Mouse (Mus musculus) lung, postnatal 0 days (tissue): ENCODE results near the gene Dedd. TPM values are rescaled to one million over a fixed set of nuclear protein-coding genes. Genes with fewer than 3 reads are reported as not detected.

Source experiments
- ATAC-seq: fragments of 200-750 bp; cut with Nextera tagmentation; 2 replicates; pipeline ENCODE4 v1.8.0; 2017; ENCODE audit warnings: moderate library complexity
- DNase-seq: peaks from one replicate; pipeline ENCODE4 v3.0.0-alpha.2; 2016; ENCODE audit warnings: low spot score
- H3K27ac ChIP-seq: fragments of 300-500 bp; sonication (generic); 2 replicates; pipeline ENCODE4 v1.5.1; 2014; ENCODE audit warnings: antibody characterized with exemption, mild to moderate bottlenecking, low read length, mixed read lengths
- H3K27me3 ChIP-seq: fragments of 300-500 bp; sonication (generic); replicated peaks from 2 replicates; pipeline ENCODE4 v1.6.1; 2014; ENCODE audit warnings: low read length, mixed read lengths; ENCODE audit not compliant: insufficient read depth
- H3K36me3 ChIP-seq: fragments of 300-500 bp; sonication (generic); 2 replicates; pipeline ENCODE4 v1.6.1; 2014; ENCODE audit warnings: low read length, mixed read lengths; ENCODE audit not compliant: insufficient read depth
- H3K4me1 ChIP-seq: fragments of 300-500 bp; sonication (generic); 2 replicates; pipeline ENCODE4 v1.6.1; 2014; ENCODE audit warnings: antibody characterized with exemption, low read depth, low read length, mixed read lengths; ENCODE audit not compliant: insufficient read depth
- H3K4me2 ChIP-seq: fragments of 300-500 bp; sonication (generic); replicated peaks from 2 replicates; pipeline ENCODE4 v1.6.1; 2014; ENCODE audit warnings: low read depth, mild to moderate bottlenecking, low read length, moderate library complexity, mixed read lengths
- H3K4me3 ChIP-seq: fragments of 300-500 bp; sonication (generic); 2 replicates; pipeline ENCODE4 v1.5.1; 2014; ENCODE audit warnings: low read depth, low read length
- H3K9ac ChIP-seq: fragments of 300-500 bp; sonication (generic); replicated peaks from 2 replicates; pipeline ENCODE4 v1.6.1; 2014; ENCODE audit warnings: low read depth, mild to moderate bottlenecking
- H3K9me3 ChIP-seq: fragments of 300-500 bp; sonication (generic); 2 replicates; pipeline ENCODE4 v1.6.1; 2016; ENCODE audit warnings: low read length, mixed read lengths
- CTCF ChIP-seq: IDR thresholded peaks from 2 replicates; pipeline ENCODE4 v1.5.1; 2016; ENCODE audit warnings: antibody characterized with exemption, mild to moderate bottlenecking
- EP300 ChIP-seq: IDR thresholded peaks from 2 replicates; pipeline ENCODE4 v1.6.1; 2016; ENCODE audit warnings: antibody characterized with exemption, mild to moderate bottlenecking, control low read depth
- WGBS: fragments of 180-500 bp; shearing (Covaris S2); extraction: QIAGEN DNeasy Blood & Tissue Kit; methylation state at CpG from one replicate; pipeline ENCODE4 v1.1.7; 2014; 5-methylcytosine and 5-hydroxymethylcytosine counted together
- polyA plus RNA-seq: library from polyadenylated mRNA; unstranded; fragments of >200 nt; fragmentation: Nextera tagmentation; extraction: Ambion mirVana; gene quantifications from 2 replicates; pipeline ENCODE4 v1.2.1, GENCODE M21; 2015

Dedd gene
- polyA plus RNA-seq, 1 experiment from 2014 or later = 44.4 TPM

- Histone ChIP-seq H3K27ac (peak overlapping the region; percentile 92; the same call in 1 of the 2 replicates), H3K9me3 (no peaks in the 10 kb centered on the region), H3K4me2 (peak overlapping the region; percentile 74; the same call in 1 of the 2 replicates), H3K27me3 (no peaks in the 10 kb centered on the region), H3K36me3 (peaks cover 11% of the 10 kb centered on the region; the same call in 1 of the 2 replicates), H3K9ac (peak overlapping the region; percentile 57; the same call in 1 of the 2 replicates), H3K4me1 (peaks cover 12% of the 10 kb centered on the region; the same call in 1 of the 2 replicates), H3K4me3 (no peak overlapping the region)
- DNase-seq (no peak), ATAC-seq (no peak)
- no peak for TF ChIP-seq CTCF
- no peak for TF ChIP-seq EP300
- WGBS = 69% methylated on average over 18 of the region's 18 CpGs
Observed at GRCm38 (mm10) chr1:171282086-171282805, 46.7 kb upstream of the Dedd start.

GRCm38 (mm10) chr1:171283188-171284160, 45.5 kb upstream of the Dedd start:
- H3K4me3 ChIP-seq = no peak overlapping the region
- peaks cover 12% of the 10 kb centered on the region; the same call in 1 of the 2 replicates for H3K4me1 ChIP-seq
- H3K27ac ChIP-seq = no peak overlapping the region
- H3K27me3 ChIP-seq = no peaks in the 10 kb centered on the region
- no peak overlapping the region for H3K4me2 ChIP-seq
- H3K36me3 ChIP-seq = peaks cover 8% of the 10 kb centered on the region; the same call in 1 of the 2 replicates
- no peak for TF ChIP-seq EP300
- no peak for TF ChIP-seq CTCF
- DNase-seq (no peak), ATAC-seq (no peak)
- H3K9ac ChIP-seq = no peak overlapping the region
- WGBS = 86% methylated on average over 18 of the region's 18 CpGs
- no peaks in the 10 kb centered on the region for H3K9me3 ChIP-seq

- Histone ChIP-seq H3K4me2 (no peak overlapping the region), H3K36me3 (0 out of 2 replicates have a peak, but pooled peaks cover 7% of the 10 kb centered on the region), H3K4me3 (no peak overlapping the region), H3K9me3 (no peaks in the 10 kb centered on the region), H3K9ac (no peak overlapping the region), H3K27ac (no peak overlapping the region), H3K27me3 (no peaks in the 10 kb centered on the region), H3K4me1 (peaks cover 12% of the 10 kb centered on the region; the same call in 1 of the 2 replicates)
- no peak for TF ChIP-seq EP300
- TF ChIP-seq CTCF = no peak
- ATAC-seq = no peak
- 88% methylated on average over 15 of the region's 15 CpGs for WGBS
- DNase-seq = no peak
Observed at GRCm38 (mm10) chr1:171284491-171284890, 44.5 kb upstream of the Dedd start.

DNA sequence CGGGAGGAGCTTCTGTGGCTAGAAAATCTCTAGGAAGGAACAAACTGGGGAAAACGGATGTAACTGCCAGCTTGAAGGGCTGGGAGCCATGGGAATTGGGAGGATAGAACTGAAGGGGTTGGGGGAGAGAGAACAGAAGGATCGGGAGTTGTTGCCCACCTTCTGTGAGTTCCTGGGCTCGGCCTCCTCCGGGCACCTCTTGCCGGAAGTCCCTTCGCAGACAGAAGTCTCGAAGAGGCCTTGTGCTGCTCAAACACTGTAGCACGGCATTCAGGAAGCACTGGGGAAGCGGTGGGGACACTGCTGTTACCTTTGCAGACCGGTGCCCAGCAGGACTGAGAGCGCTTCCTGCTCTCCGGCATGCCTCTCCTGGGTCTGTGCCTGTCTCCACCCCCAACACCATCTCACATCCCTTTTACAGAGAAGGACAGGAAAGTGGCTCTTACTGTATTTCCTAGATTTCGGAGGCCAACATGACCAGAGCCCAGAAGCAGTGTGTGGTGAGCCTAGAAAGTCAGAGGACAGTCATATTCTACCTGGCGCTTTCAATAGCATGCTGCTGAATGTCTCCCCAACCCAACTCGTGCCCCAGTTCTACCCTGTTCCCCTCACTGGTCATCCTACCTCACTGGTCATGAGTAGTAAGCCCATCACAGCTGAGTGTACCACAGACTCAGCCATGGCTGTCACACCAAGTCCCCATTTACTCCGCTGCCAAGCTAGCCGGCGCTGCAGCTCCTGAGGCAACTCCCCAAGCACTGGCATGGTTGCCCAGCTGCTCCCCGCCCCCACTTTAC, 43.7 kb upstream of the Dedd start:
- 74% methylated on average over 20 of the region's 20 CpGs for WGBS
- Histone ChIP-seq H3K27me3 (no peaks in the 10 kb centered on the region), H3K4me3 (no peak overlapping the region), H3K9me3 (no peaks in the 10 kb centered on the region), H3K4me2 (no peak overlapping the region), H3K36me3 (0 out of 2 replicates have a peak, but pooled peaks cover 7% of the 10 kb centered on the region), H3K4me1 (peaks cover 6% of the 10 kb centered on the region; the same call in 1 of the 2 replicates), H3K27ac (no peak overlapping the region), H3K9ac (no peak overlapping the region)
- DNase-seq (no peak), ATAC-seq (no peak)
- TF ChIP-seq EP300 (no peak), CTCF (no peak)

DNA sequence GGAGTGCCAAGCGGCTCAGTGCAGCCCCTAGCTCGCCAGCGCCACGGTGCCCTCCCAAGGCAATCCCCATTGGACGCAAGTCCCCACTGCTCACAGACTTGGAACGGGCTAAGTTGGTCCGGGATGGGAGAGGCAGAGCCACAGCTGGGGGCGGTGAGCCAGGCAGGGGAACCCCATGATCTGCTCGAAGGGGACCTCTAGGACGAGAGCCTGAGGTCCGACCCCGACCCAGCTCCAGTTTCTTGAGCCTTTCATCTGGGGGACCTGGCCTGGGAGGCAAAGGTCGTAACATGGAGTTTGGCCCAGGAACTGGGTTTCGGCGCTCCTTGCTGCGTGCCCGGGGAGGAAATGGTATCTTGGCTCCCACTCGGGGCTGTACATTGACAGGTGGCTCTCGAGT, 42.4 kb upstream of the Dedd start:
- H3K4me3 ChIP-seq = no peak overlapping the region
- H3K36me3 ChIP-seq = 0 out of 2 replicates have a peak, but pooled peaks cover 7% of the 10 kb centered on the region

More for the DNA sequence above, 42.4 kb upstream of the Dedd start:
- H3K27me3 ChIP-seq = no peaks in the 10 kb centered on the region
- 88% methylated on average over 19 of the region's 19 CpGs for WGBS
- no peaks in the 10 kb centered on the region for H3K9me3 ChIP-seq
- H3K27ac ChIP-seq = no peak overlapping the region
- H3K4me2 ChIP-seq = no peak overlapping the region
- peaks cover 4% of the 10 kb centered on the region; the same call in 1 of the 2 replicates for H3K4me1 ChIP-seq
- no peak for DNase-seq
- H3K9ac ChIP-seq = no peak overlapping the region
- TF ChIP-seq EP300 = no peak
- no peak for TF ChIP-seq CTCF
- ATAC-seq = no peak
